ENCODE assay signal across 21 mouse cellular contexts in genomic region chr6:146230903-146231302, GRCm38 (mm10).
"Had no signal": no experiment of that assay in that cellular context is flagged by ENCODE, and none has a peak within 500 bp of the region (broad histone marks: within the 10 kb centered on the region; RNA-seq: fewer than 3 reads in every experiment).

No protein-coding gene starts in this region.

- H3K36me3 ChIP-seq: lung, embryonic 15.5 days; midbrain, embryonic 10.5 days; midbrain, embryonic 13.5 days; neural tube, embryonic 12.5 days; neural tube, embryonic 15.5 days; stomach, embryonic 15.5 days had no signal

- H3K9me3 ChIP-seq: lung, embryonic 15.5 days; midbrain, embryonic 10.5 days; midbrain, embryonic 13.5 days; neural tube, embryonic 12.5 days; neural tube, embryonic 15.5 days; stomach, embryonic 15.5 days had no signal

- H3K4me3 ChIP-seq: left cerebral cortex, adult 2 months; lung, embryonic 15.5 days; midbrain, embryonic 10.5 days; midbrain, embryonic 13.5 days; neural tube, embryonic 12.5 days; neural tube, embryonic 15.5 days; stomach, embryonic 15.5 days had no signal

- H3K4me2 ChIP-seq: lung, embryonic 15.5 days; midbrain, embryonic 13.5 days; neural tube, embryonic 12.5 days; neural tube, embryonic 15.5 days; stomach, embryonic 15.5 days had no signal

- DNase-seq: kidney, adult 18-20 months; kidney, adult 9 months; kidney, postnatal 25 days; layer of hippocampus, postnatal 36 days; lung, adult 18-20 months; lung, postnatal 10 days; lung, postnatal 36 days; right cerebral cortex, postnatal 25 days; spleen, adult 18-20 months; thymus, adult 18-20 months; thymus, postnatal 36 days had no signal

- H3K27ac ChIP-seq: kidney, postnatal 0 days; left cerebral cortex, adult 2 months; lung, embryonic 15.5 days; midbrain, embryonic 10.5 days; midbrain, embryonic 13.5 days; neural tube, embryonic 12.5 days; neural tube, embryonic 15.5 days; stomach, embryonic 15.5 days had no signal

- H3K27me3 ChIP-seq: lung, embryonic 15.5 days; megakaryocyte, embryonic 14.5 days; midbrain, embryonic 13.5 days; neural tube, embryonic 12.5 days; neural tube, embryonic 15.5 days; stomach, embryonic 15.5 days had no signal

- H3K9ac ChIP-seq: lung, embryonic 15.5 days; midbrain, embryonic 13.5 days; neural tube, embryonic 12.5 days; neural tube, embryonic 15.5 days; stomach, embryonic 15.5 days had no signal

- ATAC-seq: inflammation-experienced regulatory T-cells, adult 6 months; midbrain, embryonic 13.5 days had no signal

- H3K4me1 ChIP-seq: lung, embryonic 15.5 days; stomach, embryonic 15.5 days had no signal
